Mouse (Mus musculus): ENCODE results near the gene Sorbs1.

GRCm38 (mm10) chr19:40425326-40425725 lies 88.3 kb downstream of the Sorbs1 start:
- TF ChIP-seq POLR2A (IDR thresholded peaks at IDR 0.05; ENCODE audit: low read depth, low read length) (no peak), SIN3A (IDR thresholded peaks at IDR 0.05; ENCODE audit: low read length) (no peak), CTCF (conservative IDR thresholded peaks at IDR 0.05 in 1 of 2, IDR thresholded peaks at IDR 0.05 in 1 of 2; ENCODE audit: low read depth in 2 of 2, low read length in 2 of 2) (no peak), EP300 (IDR thresholded peaks at IDR 0.05; ENCODE audit: low read length) (no peak), ETS1 (conservative IDR thresholded peaks at IDR 0.05; ENCODE audit: low read depth, low read length) (no peak), MAZ (IDR thresholded peaks at IDR 0.05; ENCODE audit: low read depth, low read length) (no peak), TCF12 (IDR thresholded peaks at IDR 0.05; ENCODE audit: low read depth, low read length) (no peak), USF2 (conservative IDR thresholded peaks at IDR 0.05; ENCODE audit: low read depth, low read length) (no peak), TBP (conservative IDR thresholded peaks at IDR 0.05; ENCODE audit: low read depth, low read length) (no peak)

Measured in CH12.LX (cell line).